Mouse (Mus musculus): ENCODE results near the gene Neo1. TPM values are rescaled to one million over a fixed set of nuclear protein-coding genes. Genes with fewer than 3 reads are reported as not detected.
"Not testable (repeated sequence)": the region's sequence is repeated elsewhere in the genome, so short reads cannot be mapped to it uniquely, and the experiment has no call there.

Gene Neo1
- polyA plus RNA-seq, 1 experiment from 2014 or later, result 38.6 TPM

DNA sequence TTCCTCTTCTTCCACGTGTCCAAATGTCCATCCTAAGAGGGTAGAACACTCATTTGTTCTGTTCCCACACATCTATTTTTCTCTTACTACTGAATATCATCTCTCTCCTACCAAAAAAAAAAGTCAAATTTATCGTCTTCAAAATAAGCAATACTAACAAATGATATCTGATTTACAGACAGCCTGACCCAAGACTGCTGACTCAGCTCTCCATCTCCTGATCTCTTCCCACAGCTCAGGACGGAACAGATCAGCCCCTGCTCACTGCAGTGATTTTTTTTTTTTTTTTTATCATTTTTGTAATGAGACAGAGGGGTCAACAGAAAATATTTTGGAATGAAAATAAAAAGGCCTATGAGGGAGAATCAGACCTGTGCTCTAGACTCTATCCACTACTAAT is 2.7 kb downstream of the Neo1 start:
- Histone ChIP-seq H3K4me3 (ENCODE audit: low read depth, low read length) (no peak overlapping the region), H3K9ac (ENCODE audit: low read length) (no peak overlapping the region), H3K4me2 (ENCODE audit: low read depth, low read length, severe bottlenecking) (0 out of 2 replicates have a peak overlapping the region, but pooled peaks have one; percentile 11), H3K27me3 (ENCODE audit: control insufficient read depth, insufficient read depth, low read length) (no peaks in the 10 kb centered on the region), H3K9me3 (ENCODE audit: control insufficient read depth, low read length) (no peaks in the 10 kb centered on the region; the same call in 1 of the 2 replicates), H3K4me1 (replicated peaks; ENCODE audit: control insufficient read depth, insufficient read depth, low read length) (no peaks in the 10 kb centered on the region; the same call in 1 of the 2 replicates), H3K36me3 (ENCODE audit: control insufficient read depth, insufficient read depth, low read length) (no peaks in the 10 kb centered on the region), H3K27ac (ENCODE audit: low read depth, low read length) (no peak overlapping the region)
- WGBS, result 74% methylated on average over 3 of the region's 3 CpGs
- DNase-seq (ENCODE audit: low spot score) (no peak), ATAC-seq (replicated peaks; ENCODE audit: low FRiP score) (no peak)

DNA sequence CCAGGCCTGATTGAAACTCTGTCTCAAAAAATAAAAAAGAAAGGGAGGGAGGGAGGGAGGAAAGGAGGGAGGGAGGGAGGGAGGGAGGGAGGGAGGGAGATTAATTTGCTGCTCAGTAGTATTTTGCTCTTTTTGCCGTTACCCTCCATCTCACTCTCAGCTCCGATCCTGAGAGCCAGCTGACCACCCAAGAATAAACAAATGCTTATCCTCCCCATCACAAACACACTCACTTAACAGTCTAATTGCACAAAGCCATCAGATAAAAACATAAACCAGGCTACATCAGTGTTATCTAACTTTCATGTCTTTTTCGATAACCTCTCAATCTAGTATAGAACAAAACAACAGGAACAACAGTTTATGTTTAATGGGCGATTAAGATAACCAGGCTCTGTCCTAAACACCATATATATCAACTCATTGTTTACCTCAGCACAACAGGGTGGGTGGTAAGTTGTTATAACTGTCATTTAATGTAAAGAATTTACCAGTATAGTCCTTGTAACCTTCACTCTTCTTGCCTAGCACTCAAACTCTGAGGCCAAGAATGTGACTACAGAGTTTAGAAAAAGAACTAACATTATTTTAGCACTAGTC is 11.9 kb downstream of the Neo1 start:
- Histone ChIP-seq H3K9me3 (ENCODE audit: control insufficient read depth, low read length) (no peaks in the 10 kb centered on the region; the same call in 1 of the 2 replicates), H3K9ac (ENCODE audit: low read length) (no peak overlapping the region), H3K27me3 (ENCODE audit: control insufficient read depth, insufficient read depth, low read length) (no peaks in the 10 kb centered on the region), H3K4me2 (ENCODE audit: low read depth, low read length, severe bottlenecking) (no peak overlapping the region), H3K4me3 (ENCODE audit: low read depth, low read length) (no peak overlapping the region), H3K27ac (ENCODE audit: low read depth, low read length) (no peak overlapping the region), H3K36me3 (ENCODE audit: control insufficient read depth, insufficient read depth, low read length) (no peaks in the 10 kb centered on the region), H3K4me1 (replicated peaks; ENCODE audit: control insufficient read depth, insufficient read depth, low read length) (no peaks in the 10 kb centered on the region)
- ATAC-seq (replicated peaks; ENCODE audit: low FRiP score) (no peak), DNase-seq (ENCODE audit: low spot score) (no peak)
- 64% methylated on average over 4 of the region's 4 CpGs for WGBS

DNA sequence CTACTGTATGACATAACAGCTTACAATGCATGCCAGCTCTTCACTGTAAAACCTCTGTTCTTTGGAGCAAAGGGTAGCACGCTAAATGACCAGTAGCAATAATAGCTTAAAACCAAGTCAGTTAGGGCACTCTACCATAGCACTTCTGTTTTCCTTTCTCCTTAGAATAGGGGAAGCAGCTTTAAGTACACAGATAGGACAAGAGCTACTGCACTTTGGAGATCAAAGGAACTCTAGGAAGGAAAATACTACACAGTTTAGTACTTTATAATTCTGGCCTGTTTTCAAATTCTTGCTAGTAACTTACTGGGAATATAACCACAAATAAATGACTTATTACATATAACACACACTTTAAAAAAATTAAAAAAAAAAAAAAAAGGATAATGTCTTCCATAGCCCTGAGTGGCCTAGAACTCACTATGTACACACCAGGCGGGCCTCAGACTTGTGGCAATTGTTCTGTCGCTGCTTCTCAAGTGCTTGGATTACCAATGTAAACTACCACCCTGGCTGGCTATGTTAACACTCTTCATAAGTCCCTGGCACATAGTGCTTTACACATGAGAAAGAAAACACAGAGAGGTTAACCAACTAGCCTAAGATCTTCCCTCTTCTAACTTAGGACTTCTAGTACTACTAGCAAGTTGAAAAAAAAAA is 20.1 kb downstream of the Neo1 start:
- no peak overlapping the region for H3K9ac ChIP-seq (ENCODE audit: low read length)
- DNase-seq (ENCODE audit: low spot score), result no peak
- no peaks in the 10 kb centered on the region for H3K27me3 ChIP-seq (ENCODE audit: control insufficient read depth, insufficient read depth, low read length)
- H3K9me3 ChIP-seq (ENCODE audit: control insufficient read depth, low read length), result no peaks in the 10 kb centered on the region
- WGBS, result 79% methylated on average over 3 of the region's 3 CpGs
- no peak overlapping the region for H3K27ac ChIP-seq (ENCODE audit: low read depth, low read length)
- no peak overlapping the region for H3K4me3 ChIP-seq (ENCODE audit: low read depth, low read length)
- no peaks in the 10 kb centered on the region for H3K4me1 ChIP-seq (replicated peaks; ENCODE audit: control insufficient read depth, insufficient read depth, low read length)
- H3K4me2 ChIP-seq (ENCODE audit: low read depth, low read length, severe bottlenecking), result no peak overlapping the region
- no peaks in the 10 kb centered on the region for H3K36me3 ChIP-seq (ENCODE audit: control insufficient read depth, insufficient read depth, low read length)
- no peak for ATAC-seq (replicated peaks; ENCODE audit: low FRiP score)

DNA sequence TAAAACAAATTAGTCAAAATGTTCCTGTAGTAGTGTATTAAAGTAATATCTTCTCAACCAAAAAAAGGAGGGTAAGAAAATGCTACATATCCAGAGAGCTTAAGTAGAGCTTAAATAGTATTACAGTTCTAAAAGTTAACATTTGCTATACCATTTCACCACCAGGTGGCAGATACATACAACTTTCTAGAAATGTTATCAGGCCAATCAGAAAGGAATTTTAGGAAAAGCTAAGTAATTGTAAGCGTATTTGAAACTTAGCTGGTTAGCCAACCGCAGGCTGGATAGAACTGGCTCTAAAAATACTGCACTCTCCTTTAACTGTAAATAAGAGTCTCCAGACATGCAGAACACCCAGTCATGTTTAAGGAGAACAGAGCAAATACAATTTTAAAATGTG is 22.9 kb downstream of the Neo1 start:
- H3K9ac ChIP-seq (ENCODE audit: low read length), result no peak overlapping the region
- no peaks in the 10 kb centered on the region for H3K27me3 ChIP-seq (ENCODE audit: control insufficient read depth, insufficient read depth, low read length)
- H3K9me3 ChIP-seq (ENCODE audit: control insufficient read depth, low read length), result no peaks in the 10 kb centered on the region
- DNase-seq (ENCODE audit: low spot score) (no peak), ATAC-seq (replicated peaks; ENCODE audit: low FRiP score) (no peak)
- no peak overlapping the region for H3K27ac ChIP-seq (ENCODE audit: low read depth, low read length)
- H3K36me3 ChIP-seq (ENCODE audit: control insufficient read depth, insufficient read depth, low read length), result no peaks in the 10 kb centered on the region
- H3K4me1 ChIP-seq (replicated peaks; ENCODE audit: control insufficient read depth, insufficient read depth, low read length), result no peaks in the 10 kb centered on the region
- no peak overlapping the region for H3K4me3 ChIP-seq (ENCODE audit: low read depth, low read length)
- no peak overlapping the region for H3K4me2 ChIP-seq (ENCODE audit: low read depth, low read length, severe bottlenecking)
- 34% methylated on average over 2 of the region's 2 CpGs for WGBS

DNA sequence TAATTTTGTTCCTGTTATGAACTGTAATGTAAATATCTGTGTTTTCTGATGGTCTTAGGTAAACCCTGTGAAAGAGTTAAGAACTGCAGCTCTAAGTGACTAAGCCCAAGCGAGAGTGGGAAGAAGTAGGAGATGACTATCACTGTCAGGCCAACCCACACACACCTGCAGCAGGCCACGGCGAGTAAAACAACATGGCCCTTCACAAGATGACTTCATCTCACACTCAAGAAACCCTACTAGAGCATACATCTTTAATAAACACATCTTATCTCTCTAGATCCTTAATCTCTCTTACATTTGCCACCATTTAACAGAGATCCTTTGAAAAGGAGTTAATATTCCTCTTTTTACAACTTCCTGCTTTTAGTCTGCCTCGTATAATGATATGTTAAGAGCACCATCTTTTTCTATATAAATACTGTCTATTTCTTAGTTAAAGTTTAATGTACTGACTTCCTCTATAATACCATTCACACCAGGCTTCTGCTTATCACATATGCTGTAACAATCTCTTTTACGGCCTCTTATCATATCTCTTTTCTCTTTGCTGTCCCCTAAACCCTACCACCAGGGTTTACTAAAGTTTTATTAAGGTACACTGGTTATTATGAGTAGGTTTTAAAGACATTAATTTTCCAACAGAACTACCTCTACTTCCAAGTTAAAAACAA is 46.8 kb downstream of the Neo1 start:
- ATAC-seq (replicated peaks; ENCODE audit: low FRiP score) (no peak), DNase-seq (ENCODE audit: low spot score) (no peak)
- Histone ChIP-seq H3K4me2 (ENCODE audit: low read depth, low read length, severe bottlenecking) (no peak overlapping the region), H3K9ac (ENCODE audit: low read length) (no peak overlapping the region), H3K36me3 (ENCODE audit: control insufficient read depth, insufficient read depth, low read length) (no peaks in the 10 kb centered on the region; the same call in 1 of the 2 replicates), H3K4me1 (replicated peaks; ENCODE audit: control insufficient read depth, insufficient read depth, low read length) (no peaks in the 10 kb centered on the region), H3K9me3 (ENCODE audit: control insufficient read depth, low read length) (no peaks in the 10 kb centered on the region), H3K27ac (ENCODE audit: low read depth, low read length) (no peak overlapping the region), H3K27me3 (ENCODE audit: control insufficient read depth, insufficient read depth, low read length) (no peaks in the 10 kb centered on the region), H3K4me3 (ENCODE audit: low read depth, low read length) (no peak overlapping the region)
- 94% methylated on average over 5 of the region's 5 CpGs for WGBS

DNA sequence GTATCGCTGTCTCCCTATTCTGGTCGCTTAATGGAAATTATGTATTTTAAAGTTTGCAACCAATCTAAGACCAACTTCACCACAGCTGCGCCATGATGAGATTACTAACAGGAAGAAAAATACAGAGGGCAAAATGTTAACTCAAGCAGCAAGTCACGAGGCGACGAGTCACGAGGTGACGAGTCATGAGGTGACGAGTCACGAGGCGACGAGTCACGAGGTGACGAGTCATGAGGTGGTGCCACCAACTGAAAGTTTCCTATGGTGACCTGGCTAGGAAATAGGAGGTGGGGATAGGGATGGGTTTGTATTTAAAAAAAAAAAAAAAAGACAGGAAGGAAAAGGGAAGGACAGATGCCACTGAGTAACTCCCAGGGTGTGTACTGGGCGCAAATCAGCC is 57.2 kb downstream of the Neo1 start:
- Histone ChIP-seq H3K27ac (ENCODE audit: low read depth, low read length) (no peak overlapping the region), H3K36me3 (ENCODE audit: control insufficient read depth, insufficient read depth, low read length) (no peaks in the 10 kb centered on the region), H3K4me2 (ENCODE audit: low read depth, low read length, severe bottlenecking) (no peak overlapping the region), H3K9me3 (ENCODE audit: control insufficient read depth, low read length) (no peaks in the 10 kb centered on the region), H3K4me3 (ENCODE audit: low read depth, low read length) (no peak overlapping the region), H3K27me3 (ENCODE audit: control insufficient read depth, insufficient read depth, low read length) (no peaks in the 10 kb centered on the region), H3K9ac (ENCODE audit: low read length) (no peak overlapping the region), H3K4me1 (replicated peaks; ENCODE audit: control insufficient read depth, insufficient read depth, low read length) (no peaks in the 10 kb centered on the region)
- no peak for ATAC-seq (replicated peaks; ENCODE audit: low FRiP score)
- 94% methylated on average over 15 of the region's 15 CpGs for WGBS
- DNase-seq (ENCODE audit: low spot score), result no peak

DNA sequence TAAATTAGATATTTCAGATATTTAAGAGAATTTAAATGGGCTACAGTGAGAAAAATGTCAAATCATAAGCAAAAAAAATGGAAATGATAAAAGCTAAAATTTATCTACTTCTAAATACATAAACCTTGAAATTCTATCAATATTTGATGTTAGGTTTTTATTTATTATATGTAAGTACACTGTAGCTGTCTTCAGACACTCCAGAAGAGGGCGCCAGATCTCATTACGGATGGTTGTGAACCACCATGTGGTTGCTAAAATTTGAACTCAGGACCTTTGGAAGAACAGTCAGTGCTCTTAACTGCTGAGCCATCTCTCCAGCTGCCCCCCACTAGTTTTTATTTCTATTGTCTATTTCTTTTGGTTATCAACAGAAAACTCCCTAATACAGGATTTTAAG is 65.1 kb downstream of the Neo1 start:
- H3K27me3 ChIP-seq (ENCODE audit: control insufficient read depth, insufficient read depth, low read length); H3K9ac ChIP-seq (ENCODE audit: low read length): not testable (repeated sequence)
- 82% methylated on average over 2 of the region's 2 CpGs for WGBS

DNA sequence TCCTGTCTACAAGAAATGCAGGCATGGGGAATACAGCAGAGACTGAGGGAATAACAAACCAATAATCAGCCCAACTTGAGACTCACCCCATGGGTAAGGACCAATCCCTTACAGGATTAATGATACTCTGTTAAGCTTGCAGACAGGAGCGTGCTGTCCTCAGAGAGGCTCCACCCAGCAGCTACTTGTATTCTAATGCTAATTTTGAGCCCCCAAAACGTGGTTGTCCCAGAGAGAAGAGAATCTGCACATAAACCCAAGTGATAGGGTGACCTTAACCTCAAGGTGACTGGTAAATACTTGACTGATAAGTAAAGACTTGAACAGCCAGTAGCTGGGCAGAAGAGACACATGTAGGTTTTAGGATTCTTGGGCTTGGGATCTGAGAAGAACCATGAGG is 68.9 kb downstream of the Neo1 start:
- H3K27ac ChIP-seq (ENCODE audit: low read depth, low read length), result no peak overlapping the region
- H3K9me3 ChIP-seq (ENCODE audit: control insufficient read depth, low read length), result no peaks in the 10 kb centered on the region
- H3K36me3 ChIP-seq (ENCODE audit: control insufficient read depth, insufficient read depth, low read length), result no peaks in the 10 kb centered on the region
- no peaks in the 10 kb centered on the region for H3K4me1 ChIP-seq (replicated peaks; ENCODE audit: control insufficient read depth, insufficient read depth, low read length)
- DNase-seq (ENCODE audit: low spot score) (no peak), ATAC-seq (replicated peaks; ENCODE audit: low FRiP score) (no peak)
- no peak overlapping the region for H3K9ac ChIP-seq (ENCODE audit: low read length)
- no peak overlapping the region for H3K4me3 ChIP-seq (ENCODE audit: low read depth, low read length)
- H3K27me3 ChIP-seq (ENCODE audit: control insufficient read depth, insufficient read depth, low read length), result no peaks in the 10 kb centered on the region
- H3K4me2 ChIP-seq (ENCODE audit: low read depth, low read length, severe bottlenecking), result no peak overlapping the region
- WGBS, result 37% methylated on average over 2 of the region's 2 CpGs

More for the DNA sequence above, 65.1 kb downstream of the Neo1 start:
- not testable (repeated sequence) for H3K36me3 ChIP-seq (ENCODE audit: control insufficient read depth, insufficient read depth, low read length); H3K4me3 ChIP-seq (ENCODE audit: low read depth, low read length); H3K4me2 ChIP-seq (ENCODE audit: low read depth, low read length, severe bottlenecking); H3K4me1 ChIP-seq (replicated peaks; ENCODE audit: control insufficient read depth, insufficient read depth, low read length); H3K27ac ChIP-seq (ENCODE audit: low read depth, low read length); ATAC-seq (replicated peaks; ENCODE audit: low FRiP score); DNase-seq (ENCODE audit: low spot score); H3K9me3 ChIP-seq (ENCODE audit: control insufficient read depth, low read length)
